Mouse (Mus musculus) liver, embryonic 14 days (tissue): ENCODE measurements around the gene Rbpj. TPM values are rescaled to one million over a fixed set of nuclear protein-coding genes. Genes with fewer than 3 reads are reported as not detected.

Source experiments
- polyA plus RNA-seq: library from polyadenylated mRNA; depleted of rRNA; stranded (reverse); fragments of >200 nt; gene quantifications from 2 replicates; pipeline ENCODE4 v1.2.3, GENCODE M21; 2012; rRNA removed

Rbpj gene
- 6.5 and 7.1 TPM in 2 replicates for polyA plus RNA-seq

GRCm38 (mm10) chr5:53465883-53466282 lies at the start of gene Rbpj:
Gene Rbpj, plus strand, starts transcription at chr5:53466152.

Other genes starting within 250 kb of the Rbpj start
- 16.6 and 23.6 TPM in 2 replicates for gene Smim20, start 199.1 kb upstream of the Rbpj start, polyA plus RNA-seq
- gene Cckar, start 241.6 kb downstream of the Rbpj start, polyA plus RNA-seq, result 0.01 and 0.06 TPM in 2 replicates